Mouse (Mus musculus) intestine, embryonic 14.5 days (tissue): ENCODE data around the gene Scarb2. TPM values are rescaled to one million over a fixed set of nuclear protein-coding genes. Genes with fewer than 3 reads are reported as not detected.
A peak's percentile ranks its signal among the peaks of the same experiment; 100 is the strongest.

Source experiments
- ATAC-seq: fragments of 200-750 bp; cut with Nextera tagmentation; replicated peaks from 2 replicates; pipeline ENCODE4 v1.8.0; 2017; ENCODE audit warnings: low read depth, moderate number of reproducible peaks, moderate TSS enrichment, moderate library complexity; ENCODE audit not compliant: low FRiP score, low TSS enrichment
- DNase-seq: peaks from one replicate; pipeline ENCODE4 v3.0.0-alpha.2; 2018; ENCODE audit warnings: low spot score
- H3K27ac ChIP-seq: fragments of 300-500 bp; sonication (generic); 2 replicates; pipeline ENCODE4 v1.5.1; 2014; ENCODE audit warnings: low read depth, mild to moderate bottlenecking, control low read depth
- H3K27me3 ChIP-seq: fragments of 300-500 bp; sonication (generic); replicated peaks from 2 replicates; pipeline ENCODE4 v1.6.1; 2014; ENCODE audit warnings: low read length, control low read depth; ENCODE audit not compliant: control insufficient read depth, insufficient read depth
- H3K36me3 ChIP-seq: fragments of 300-500 bp; sonication (generic); 2 replicates; pipeline ENCODE4 v1.6.1; 2014; ENCODE audit warnings: low read length, control low read depth; ENCODE audit not compliant: control insufficient read depth, insufficient read depth
- H3K4me1 ChIP-seq: fragments of 300-500 bp; sonication (generic); replicated peaks from 2 replicates; pipeline ENCODE4 v1.6.1; 2014; ENCODE audit warnings: low read length, control low read depth, mixed read lengths; ENCODE audit not compliant: control insufficient read depth, insufficient read depth
- H3K4me2 ChIP-seq: fragments of 300-500 bp; sonication (generic); 2 replicates; pipeline ENCODE4 v1.6.1; 2014; ENCODE audit warnings: low read length
- H3K4me3 ChIP-seq: fragments of 300-500 bp; sonication (generic); 2 replicates; pipeline ENCODE4 v1.5.1; 2014; ENCODE audit warnings: low read depth, low read length, control low read depth, mixed read lengths
- H3K9ac ChIP-seq: fragments of 300-500 bp; sonication (generic); 2 replicates; pipeline ENCODE4 v1.6.1; 2014; ENCODE audit warnings: mild to moderate bottlenecking, low read length
- H3K9me3 ChIP-seq: fragments of 300-500 bp; sonication (generic); 2 replicates; pipeline ENCODE4 v1.6.1; 2016; ENCODE audit warnings: low read length, control low read depth; ENCODE audit not compliant: control insufficient read depth
- WGBS: fragments of 180-500 bp; shearing (Covaris S2); extraction: QIAGEN DNeasy Blood & Tissue Kit; methylation state at CpG from one replicate; pipeline ENCODE4 v1.1.7; 2014; 5-methylcytosine and 5-hydroxymethylcytosine counted together
- microRNA-seq: library from miRNA; unstranded; fragments of <30 nt; microRNA quantifications from one replicate; pipeline ENCODE4, GENCODE M21; 2016
- polyA plus RNA-seq: library from polyadenylated mRNA; unstranded; fragments of >200 nt; fragmentation: Nextera tagmentation; extraction: Ambion mirVana; gene quantifications from 2 replicates; pipeline ENCODE4 v1.2.1, GENCODE M21; 2014

The Scarb2 gene
- polyA plus RNA-seq, 1 experiment from 2014 or later: 11.8 TPM

GRCm38 (mm10) chr5:92396476-92396875, 110.2 kb downstream of the Scarb2 start:
- Histone ChIP-seq H3K4me1 (peaks cover 5% of the 10 kb centered on the region; the same call in 1 of the 2 replicates), H3K36me3 (no peaks in the 10 kb centered on the region), H3K4me2 (no peak overlapping the region), H3K27me3 (peaks cover 18% of the 10 kb centered on the region), H3K4me3 (no peak overlapping the region), H3K9me3 (no peaks in the 10 kb centered on the region), H3K9ac (no peak overlapping the region), H3K27ac (no peak overlapping the region)
- no peak for ATAC-seq
- DNase-seq: no peak
- 70% methylated on average over 6 of the region's 6 CpGs for WGBS

- Histone ChIP-seq H3K4me1 (peaks cover 5% of the 10 kb centered on the region; the same call in 1 of the 2 replicates), H3K4me2 (no peak overlapping the region), H3K27me3 (peaks cover 24% of the 10 kb centered on the region), H3K27ac (no peak overlapping the region), H3K36me3 (no peaks in the 10 kb centered on the region), H3K4me3 (no peak overlapping the region), H3K9ac (no peak overlapping the region), H3K9me3 (no peaks in the 10 kb centered on the region)
- WGBS: 79% methylated on average over 3 of the region's 3 CpGs
- ATAC-seq (no peak), DNase-seq (no peak)
Observed at GRCm38 (mm10) chr5:92395764-92396163, 110.9 kb downstream of the Scarb2 start.

GRCm38 (mm10) chr5:92393863-92394262, 112.8 kb downstream of the Scarb2 start:
- H3K4me2 ChIP-seq: no peak overlapping the region
- WGBS: 73% methylated on average over 10 of the region's 10 CpGs
- H3K27ac ChIP-seq: no peak overlapping the region
- peaks cover 30% of the 10 kb centered on the region for H3K27me3 ChIP-seq
- no peaks in the 10 kb centered on the region for H3K36me3 ChIP-seq
- no peak overlapping the region for H3K4me3 ChIP-seq
- peaks cover 5% of the 10 kb centered on the region; the same call in 1 of the 2 replicates for H3K4me1 ChIP-seq
- no peak overlapping the region for H3K9ac ChIP-seq
- H3K9me3 ChIP-seq: no peaks in the 10 kb centered on the region
- DNase-seq (no peak), ATAC-seq (no peak)

GRCm38 (mm10) chr5:92392542-92392941, 114.1 kb downstream of the Scarb2 start:
- no peak overlapping the region for H3K9ac ChIP-seq
- 34% methylated on average over 18 of the region's 18 CpGs for WGBS

More at GRCm38 (mm10) chr5:92392542-92392941, 114.1 kb downstream of the Scarb2 start:
- peak overlapping the region; percentile 23 for H3K4me3 ChIP-seq
- ATAC-seq (no peak), DNase-seq (no peak)
- no peaks in the 10 kb centered on the region for H3K9me3 ChIP-seq
- peaks cover 5% of the 10 kb centered on the region; the same call in 1 of the 2 replicates for H3K4me1 ChIP-seq
- H3K36me3 ChIP-seq: no peaks in the 10 kb centered on the region
- H3K4me2 ChIP-seq: peak overlapping the region; percentile 51
- H3K27ac ChIP-seq: no peak overlapping the region
- H3K27me3 ChIP-seq: peaks cover 30% of the 10 kb centered on the region

Small RNA genes lying within 50 kb of the gene (microRNA-seq; reads per million reads assigned to microRNA genes)
- not detected for gene Mir6415

Other genes starting within 250 kb of the Scarb2 start
- gene Naaa, start 228.7 kb downstream of the Scarb2 start, polyA plus RNA-seq: 22.5 and 23.5 TPM in 2 replicates
- gene Sdad1, start 196.4 kb downstream of the Scarb2 start, polyA plus RNA-seq: 47.4 and 51.3 TPM in 2 replicates
- gene Cxcl9, start 178.8 kb downstream of the Scarb2 start, polyA plus RNA-seq: not detected in 2 replicates
- 2.5 and 2.6 TPM in 2 replicates for gene Art3, start 175.0 kb downstream of the Scarb2 start, polyA plus RNA-seq
- gene Cxcl10, start 157.9 kb downstream of the Scarb2 start, polyA plus RNA-seq: 1.9 and 3.3 TPM in 2 replicates
- gene Nup54, start 71.6 kb downstream of the Scarb2 start, polyA plus RNA-seq: 57.2 and 62.6 TPM in 2 replicates
- not detected in 2 replicates for gene Fam47e, start 48.2 kb upstream of the Scarb2 start, polyA plus RNA-seq
- gene Stbd1, start 96.2 kb upstream of the Scarb2 start, polyA plus RNA-seq: 34.6 and 36.5 TPM in 2 replicates
- 1.3 and 1.8 TPM in 2 replicates for gene Ccdc158, start 168.4 kb upstream of the Scarb2 start, polyA plus RNA-seq
- gene Shroom3, start 176.6 kb upstream of the Scarb2 start, polyA plus RNA-seq: 12.1 and 12.9 TPM in 2 replicates